Mouse (Mus musculus) cerebellum, adult 9-11 months (tissue): ENCODE measurements around the gene Gm17387.
"Not testable (repeated sequence)": the region's sequence is repeated elsewhere in the genome, so short reads cannot be mapped to it uniquely, and the experiment has no call there.

Experiments
- DNase-seq: peaks from one replicate; pipeline ENCODE4 v3.0.0; 2022

Gm17387 gene

GRCm38 (mm10) chr7:141016707-141017697 lies 11.9 kb upstream of the Gm17387 start:
- no peak for DNase-seq

DNA sequence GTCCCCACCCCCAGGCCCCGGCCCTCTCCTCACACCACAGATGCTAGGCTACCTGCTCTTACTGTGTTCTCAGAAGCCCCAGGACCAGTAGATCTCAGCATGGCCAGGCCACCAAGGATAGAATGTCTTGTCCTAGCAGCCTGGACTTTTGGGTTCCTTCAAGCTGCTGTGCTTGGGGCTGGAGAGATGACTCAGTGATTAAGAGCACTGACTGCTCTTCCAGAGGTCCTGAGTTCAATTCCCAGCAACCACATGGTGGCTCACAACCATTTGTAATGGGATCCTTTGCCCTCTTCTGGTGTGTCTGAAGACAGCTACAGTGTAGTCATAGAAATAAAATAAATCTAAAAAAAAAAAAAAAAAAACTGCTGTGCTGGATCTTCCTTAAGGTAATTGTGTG lies 11.1 kb upstream of the Gm17387 start, which contains the start of gene Ifitm6:
Gene Ifitm6 (minus strand): TSS at position 101 of the 400 bp plus-strand sequence.
- DNase-seq: not testable (repeated sequence)

- no peak for DNase-seq
Observed at GRCm38 (mm10) chr7:141019028-141019427, 9.9 kb upstream of the Gm17387 start.

DNA sequence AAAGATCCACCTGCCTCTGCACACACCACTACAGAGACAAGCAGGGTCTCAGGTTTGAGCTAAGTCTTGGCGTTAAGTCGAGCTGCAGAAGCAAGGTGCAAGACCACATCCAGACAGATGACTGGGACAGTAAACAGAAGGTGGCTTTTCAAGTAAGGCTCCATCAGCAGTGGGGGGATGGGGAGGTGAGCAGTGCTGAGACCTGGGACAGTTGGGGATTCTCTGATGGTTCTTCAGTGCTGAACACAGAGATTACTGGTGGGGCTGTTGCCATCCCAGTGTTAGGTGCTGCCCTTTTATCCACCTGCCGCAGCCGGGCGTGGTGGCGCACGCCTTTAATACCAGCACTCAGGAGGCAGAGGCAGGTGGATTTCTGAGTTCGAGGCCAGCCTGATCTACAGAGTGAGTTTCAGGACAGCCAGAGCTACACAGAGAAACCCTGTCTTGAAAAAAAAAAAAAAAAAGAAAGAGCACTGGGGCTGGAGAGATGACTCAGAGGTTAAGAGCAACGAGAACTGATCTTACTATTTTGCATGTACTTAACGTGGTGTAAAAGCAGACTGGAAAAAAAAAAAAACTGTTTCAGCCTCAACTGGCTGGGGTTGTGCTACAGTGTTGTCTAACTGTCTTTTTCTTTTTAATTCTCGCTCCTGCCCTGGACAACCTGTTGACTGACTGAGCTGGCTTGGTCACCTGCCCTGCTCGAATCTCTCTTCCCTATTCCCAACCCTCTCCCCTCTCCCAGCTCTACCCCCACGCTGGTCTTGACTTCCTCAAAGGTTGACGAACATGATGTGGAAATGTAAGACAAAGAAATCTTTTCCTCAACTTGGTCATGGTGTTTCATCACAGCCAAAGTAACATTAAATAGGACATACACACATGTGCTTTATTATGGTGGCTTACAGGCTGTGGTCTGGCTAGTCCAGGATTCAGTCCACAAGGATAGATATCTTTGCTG lies 7.2 kb upstream of the Gm17387 start:
- no peak for DNase-seq

GRCm38 (mm10) chr7:141024865-141025838 lies 3.8 kb upstream of the Gm17387 start:
- DNase-seq: no peak

GRCm38 (mm10) chr7:141026097-141026739 lies 2.7 kb upstream of the Gm17387 start:
- no peak for DNase-seq

GRCm38 (mm10) chr7:141026740-141027098 lies 2.2 kb upstream of the Gm17387 start:
- DNase-seq: no peak

DNA sequence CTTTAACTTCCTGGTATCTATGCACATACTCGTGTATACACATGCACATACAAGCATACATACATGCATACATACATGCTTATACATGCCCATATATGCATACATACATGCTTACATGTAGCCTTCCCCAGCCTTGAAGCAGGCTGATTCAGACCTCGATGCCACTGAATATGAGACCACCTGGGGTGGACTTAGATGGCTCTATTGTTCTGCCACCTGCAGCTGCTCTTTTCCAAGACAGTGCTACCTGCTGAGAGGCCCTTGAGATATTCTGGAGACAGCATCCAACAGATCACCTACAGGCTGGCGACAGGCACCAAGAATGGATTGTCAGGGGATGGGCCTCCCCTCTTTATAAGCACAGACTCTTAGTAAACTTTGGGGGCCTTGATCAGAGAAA lies 1.5 kb downstream of the Gm17387 start:
- no peak for DNase-seq

GRCm38 (mm10) chr7:141032458-141033167 lies 3.7 kb downstream of the Gm17387 start:
- DNase-seq: no peak

DNA sequence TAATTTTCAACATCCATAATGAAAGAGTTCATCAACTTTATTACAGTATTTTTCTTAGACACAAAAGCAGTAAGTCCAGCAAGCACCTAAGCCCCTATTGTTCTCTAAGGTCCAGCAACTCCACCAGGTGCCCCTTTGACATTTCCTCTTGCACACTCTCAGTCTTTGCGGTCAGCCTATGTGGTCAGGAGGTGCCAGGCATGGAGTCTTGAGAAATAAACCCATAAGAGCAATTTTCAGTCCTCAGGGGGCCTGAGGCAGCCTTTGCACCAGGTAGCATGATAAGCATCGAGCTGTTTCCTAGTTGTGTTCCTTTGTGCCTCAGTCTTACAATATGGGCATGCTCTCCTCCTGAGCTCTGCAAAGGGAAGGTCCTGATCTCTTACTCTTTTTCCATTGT lies 7.7 kb downstream of the Gm17387 start:
- not testable (repeated sequence) for DNase-seq

GRCm38 (mm10) chr7:141038090-141039032 lies 9.4 kb downstream of the Gm17387 start:
- no peak for DNase-seq

DNA sequence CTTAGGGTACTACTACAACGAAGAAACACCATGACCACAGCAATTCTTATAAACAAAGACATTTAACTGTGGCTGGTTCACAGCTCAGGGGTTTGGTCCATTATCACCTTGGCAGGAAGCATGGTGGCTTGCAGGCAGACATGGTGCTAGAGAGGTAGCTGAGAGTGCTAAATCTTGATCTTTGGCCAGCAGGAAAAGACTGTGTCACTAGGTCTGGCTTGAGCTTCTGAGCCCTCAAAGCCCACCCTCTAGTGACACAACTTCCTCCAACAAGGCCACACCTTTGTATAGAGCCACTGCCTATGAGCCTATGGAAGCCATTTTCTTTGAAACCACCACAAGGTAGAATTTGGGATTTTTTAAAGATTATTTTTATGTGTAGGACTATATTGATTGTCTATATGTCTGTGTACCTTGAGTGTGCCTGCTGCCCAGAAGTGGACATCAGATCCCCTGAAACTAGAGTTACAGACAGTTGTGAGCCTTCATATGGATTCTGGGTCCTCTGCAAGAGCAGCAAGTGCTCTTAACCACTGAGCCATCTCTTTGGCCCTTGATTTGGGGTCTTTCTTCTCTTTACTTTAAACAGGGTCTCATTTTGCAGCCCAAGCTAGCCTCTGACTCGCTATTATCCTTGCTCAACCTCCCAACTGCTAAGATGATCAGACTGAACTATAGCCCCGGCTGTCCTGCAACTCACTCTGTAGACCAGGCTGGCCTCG lies 10.6 kb downstream of the Gm17387 start:
- DNase-seq: no peak

DNA sequence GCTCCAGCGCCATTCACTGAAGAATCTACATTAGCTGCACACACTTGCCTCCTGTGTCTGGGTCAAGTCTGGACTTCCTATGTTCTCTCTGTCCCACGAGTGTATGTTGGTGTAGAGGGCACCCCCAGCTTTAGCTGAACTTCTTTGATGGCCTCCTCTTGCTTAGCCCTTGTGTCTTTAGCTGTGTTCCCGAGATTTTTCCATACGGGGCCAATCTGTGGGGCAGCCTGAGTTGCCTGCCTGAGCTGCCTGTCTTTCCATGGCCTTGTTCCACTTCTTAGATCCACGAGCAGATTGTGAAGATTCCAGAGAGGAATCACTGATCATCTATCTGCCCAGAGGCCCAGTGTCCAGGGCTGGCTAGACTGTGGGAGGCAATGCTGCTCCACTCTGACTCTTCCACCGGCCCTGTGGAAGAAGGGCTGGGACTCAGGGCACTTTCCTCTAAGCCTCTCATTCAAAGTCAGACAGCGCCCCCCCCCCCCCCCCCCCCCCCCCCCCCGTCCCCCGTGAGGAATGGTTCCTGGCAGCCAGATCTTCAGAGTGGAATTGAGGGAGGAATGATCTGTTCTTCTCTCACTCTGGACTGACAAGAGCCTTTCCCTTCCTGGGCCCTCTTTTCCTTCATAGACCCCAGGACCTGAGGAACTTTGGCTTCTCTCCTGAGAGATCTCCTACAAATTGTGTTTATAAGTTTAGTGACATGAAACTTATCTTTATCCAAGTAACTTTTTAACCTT lies 12.1 kb downstream of the Gm17387 start:
- DNase-seq: no peak

GRCm38 (mm10) chr7:141041661-141042060 lies 12.7 kb downstream of the Gm17387 start:
- peak; percentile 61 for DNase-seq

GRCm38 (mm10) chr7:141042539-141042938 lies 13.6 kb downstream of the Gm17387 start:
- DNase-seq: no peak

DNA sequence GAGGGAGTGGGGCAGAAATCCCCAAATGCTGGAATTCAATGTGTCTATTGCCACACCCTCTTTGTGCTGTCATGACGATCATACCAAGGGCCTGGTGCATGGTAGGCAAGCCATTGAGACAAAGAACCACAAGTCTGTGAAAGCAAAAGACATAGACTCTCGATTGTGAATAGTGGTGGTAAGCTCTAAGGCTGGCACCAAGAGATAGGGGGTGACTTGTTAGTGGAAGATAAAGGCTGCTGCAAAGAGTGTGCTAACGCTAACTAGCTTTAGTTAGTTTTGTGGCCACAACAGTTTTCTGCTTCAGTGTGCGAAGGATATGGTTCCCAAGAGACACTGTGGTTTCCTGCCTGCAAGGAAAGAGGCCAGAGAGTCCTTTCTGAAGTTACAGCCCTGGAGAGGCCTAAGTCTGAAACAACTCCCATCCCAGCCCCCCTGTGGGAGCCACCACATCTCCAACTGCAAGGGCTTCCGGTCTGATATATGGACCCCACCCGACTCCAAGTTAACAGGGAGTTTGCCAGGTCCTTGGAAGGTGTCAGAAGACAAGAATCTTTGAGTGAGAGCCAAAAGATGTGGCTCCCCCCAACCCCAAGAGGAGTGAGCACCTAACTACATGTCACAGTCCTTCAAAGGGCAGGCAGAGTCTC lies 18.1 kb downstream of the Gm17387 start:
- DNase-seq: peak; percentile 25

DNA sequence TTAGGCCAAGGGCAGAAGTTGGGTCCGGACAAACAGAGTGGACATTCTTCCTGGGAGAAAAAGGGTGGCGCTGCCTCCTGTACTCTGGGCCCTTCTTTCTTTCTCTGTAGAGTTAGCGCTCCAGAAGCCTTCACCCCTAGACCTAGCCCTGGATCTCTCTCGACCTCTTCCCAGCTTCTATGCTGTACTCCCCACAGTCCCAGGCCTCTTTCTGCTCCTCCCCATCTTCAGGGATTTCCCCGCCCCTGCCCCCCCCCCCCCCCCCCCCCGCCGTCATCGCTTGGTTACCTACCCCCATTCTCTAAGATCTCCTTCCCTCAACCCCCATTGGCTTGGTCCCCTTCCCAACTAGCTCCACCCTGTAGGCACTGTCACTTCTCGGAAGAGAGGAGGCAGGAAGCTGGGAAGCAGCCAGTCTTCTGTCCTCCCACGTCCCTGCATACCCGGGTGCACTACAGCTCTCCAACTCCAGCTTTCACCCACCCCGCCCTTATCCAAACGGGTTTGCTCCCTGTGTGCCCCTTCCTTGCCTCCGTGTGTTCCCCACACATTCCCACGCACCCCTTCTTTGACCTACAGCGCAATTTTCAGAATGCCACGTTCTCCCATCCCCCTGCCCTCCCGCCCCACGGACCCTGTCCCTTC lies 18.8 kb downstream of the Gm17387 start:
- DNase-seq: peak; percentile 77
